In the genomic region with DNA sequence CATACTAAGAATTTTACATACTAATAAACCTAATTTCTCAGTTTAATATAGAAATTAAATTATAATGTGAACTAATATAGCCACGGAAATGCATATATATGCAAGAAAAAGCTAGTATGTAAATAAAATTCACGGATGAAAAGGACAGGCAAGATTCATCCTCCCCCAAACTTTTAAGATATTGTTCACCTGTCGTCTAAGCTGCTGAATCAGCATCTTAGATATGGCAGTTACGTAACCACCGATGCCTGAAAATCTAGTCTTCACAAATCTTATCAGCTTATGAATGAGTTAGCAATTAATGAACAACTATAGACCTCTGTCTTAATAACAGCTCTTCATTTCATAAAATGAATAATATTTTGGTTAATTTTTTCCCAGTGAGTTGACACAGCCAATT, we compare ENCODE assay signal across 24 mouse cellular contexts.
"Had no signal": no experiment of that assay in that cellular context is flagged by ENCODE, and none has a peak within 500 bp of the region (broad histone marks: within the 10 kb centered on the region; RNA-seq: fewer than 3 reads in every experiment).

No protein-coding gene starts in this region.

- H3K9me3 ChIP-seq: embryonic facial prominence, embryonic 10.5 days; embryonic facial prominence, embryonic 12.5 days; embryonic facial prominence, embryonic 13.5 days; embryonic facial prominence, embryonic 15.5 days; forebrain, embryonic 10.5 days; forebrain, embryonic 12.5 days; forebrain, embryonic 13.5 days; forebrain, embryonic 15.5 days; heart, embryonic 10.5 days had no signal

- H3K4me3 ChIP-seq: embryonic facial prominence, embryonic 10.5 days; embryonic facial prominence, embryonic 12.5 days; embryonic facial prominence, embryonic 13.5 days; embryonic facial prominence, embryonic 15.5 days; erythroblast, embryonic 14.5 days; forebrain, embryonic 10.5 days; forebrain, embryonic 12.5 days; forebrain, embryonic 13.5 days; forebrain, embryonic 15.5 days; gastrocnemius, adult 2 months; heart, adult 2 months; heart, embryonic 10.5 days had no signal

- H3K27ac ChIP-seq: embryonic facial prominence, embryonic 10.5 days; embryonic facial prominence, embryonic 12.5 days; embryonic facial prominence, embryonic 13.5 days; embryonic facial prominence, embryonic 15.5 days; forebrain, embryonic 10.5 days; forebrain, embryonic 12.5 days; forebrain, embryonic 13.5 days; forebrain, embryonic 15.5 days; gastrocnemius, adult 2 months; heart, adult 2 months; heart, embryonic 10.5 days had no signal

- DNase-seq: cerebellum, postnatal 10 days; cerebellum, postnatal 14 days; cerebellum, postnatal 25 days; cerebellum, postnatal 36 days; embryo, embryonic 11 days; forebrain, postnatal 0 days; gastrocnemius, adult 2 months; gastrocnemius, postnatal 10 days; gastrocnemius, postnatal 14 days; gastrocnemius, postnatal 25 days; gastrocnemius, postnatal 36 days; heart, adult 11 months; heart, adult 18-20 months; heart, adult 2 months had no signal

- H3K9ac ChIP-seq: embryonic facial prominence, embryonic 12.5 days; embryonic facial prominence, embryonic 13.5 days; embryonic facial prominence, embryonic 15.5 days; forebrain, embryonic 12.5 days; forebrain, embryonic 13.5 days; forebrain, embryonic 15.5 days; forebrain, postnatal 0 days had no signal

- H3K4me2 ChIP-seq: embryonic facial prominence, embryonic 12.5 days; embryonic facial prominence, embryonic 13.5 days; embryonic facial prominence, embryonic 15.5 days; forebrain, embryonic 12.5 days; forebrain, embryonic 13.5 days; forebrain, embryonic 15.5 days had no signal

- H3K27me3 ChIP-seq: embryonic facial prominence, embryonic 12.5 days; embryonic facial prominence, embryonic 13.5 days; embryonic facial prominence, embryonic 15.5 days; forebrain, embryonic 12.5 days; forebrain, embryonic 13.5 days; forebrain, embryonic 15.5 days had no signal

- H3K4me1 ChIP-seq: embryonic facial prominence, embryonic 10.5 days; embryonic facial prominence, embryonic 12.5 days; embryonic facial prominence, embryonic 13.5 days; embryonic facial prominence, embryonic 15.5 days; forebrain, embryonic 10.5 days; forebrain, embryonic 12.5 days; forebrain, embryonic 13.5 days; forebrain, embryonic 15.5 days; heart, embryonic 10.5 days had no signal
